Mouse (Mus musculus) ovary, adult 10 weeks (tissue): Measurements from ENCODE around the gene BC117090. TPM values are rescaled to one million over a fixed set of nuclear protein-coding genes. Genes with fewer than 3 reads are reported as not detected.

Experiments
- polyA plus RNA-seq: library from polyadenylated mRNA; stranded (reverse); fragments of 350-450 nt; fragmentation: Illumina TruSeq; extraction: RNeasy Lipid Tissue Mini Kit (QIAGEN cat#74804); gene quantifications from one replicate; pipeline ENCODE4 v1.2.3, GENCODE M21; 2014

The BC117090 gene
- not detected for polyA plus RNA-seq

DNA sequence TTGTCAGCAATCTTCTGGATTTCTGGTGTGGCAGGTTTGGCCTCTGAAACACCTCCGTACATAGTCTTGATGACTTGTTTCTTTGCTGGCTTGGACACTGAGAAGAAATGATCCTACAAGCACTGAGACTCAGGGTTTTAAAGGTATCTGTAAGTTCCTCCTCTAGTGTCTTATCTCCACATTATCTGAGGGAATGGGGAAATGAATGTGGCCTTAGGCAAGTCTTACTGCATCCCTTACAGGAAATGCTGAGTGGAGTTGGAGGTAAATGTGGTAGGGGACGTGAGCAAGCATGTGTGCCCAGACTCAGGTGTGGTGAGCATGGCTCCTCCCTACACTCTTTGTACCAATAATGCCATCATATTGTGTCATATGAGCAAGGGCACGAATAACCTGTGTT lies at the start of gene BC117090:
Gene BC117090, minus strand, starts transcription at position 101 of the 400 bp plus-strand sequence.

DNA sequence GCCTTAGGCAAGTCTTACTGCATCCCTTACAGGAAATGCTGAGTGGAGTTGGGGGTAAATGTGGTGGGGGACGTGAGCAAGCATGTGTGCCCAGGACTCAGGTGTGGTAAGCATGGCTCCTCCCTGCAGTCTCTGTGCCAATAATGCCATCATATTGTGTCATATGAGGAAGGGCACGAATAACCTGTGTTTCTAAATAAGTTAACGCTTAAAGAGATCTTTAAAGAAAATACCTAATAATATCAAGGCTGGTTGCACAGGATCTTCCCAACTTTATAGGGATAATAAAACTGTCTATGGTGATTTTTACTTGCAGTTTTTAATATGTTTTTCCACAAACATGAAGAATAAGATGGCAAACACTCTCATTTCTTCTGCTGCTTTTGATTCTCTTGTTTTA lies 33.5 kb upstream of the BC117090 start, which contains the start of gene BC100530:
Gene BC100530, minus strand, starts transcription at position 101 of the 400 bp plus-strand sequence.

DNA sequence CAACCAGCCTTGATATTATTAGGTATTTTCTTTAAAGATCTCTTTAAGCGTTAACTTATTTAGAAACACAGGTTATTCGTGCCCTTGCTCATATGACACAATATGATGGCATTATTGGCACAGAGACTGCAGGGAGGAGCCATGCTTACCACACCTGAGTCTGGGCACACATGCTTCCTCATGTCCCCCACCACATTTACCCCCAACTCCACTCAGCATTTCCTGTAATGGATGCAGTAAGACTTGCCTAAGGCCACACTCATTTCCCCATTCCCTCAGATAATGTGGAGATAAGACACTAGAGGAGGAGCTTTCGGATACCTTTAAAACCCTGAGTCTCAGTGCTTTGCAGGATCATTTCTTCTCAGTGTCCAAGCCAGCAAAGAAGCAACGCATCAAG lies 57.3 kb downstream of the BC117090 start, which contains the start of gene Stfa1:
Gene Stfa1, plus strand, starts transcription at position 156 of the 400 bp plus-strand sequence.

Other genes starting within 250 kb of the BC117090 start
- not detected for gene Csta1, start 203.1 kb downstream of the BC117090 start, polyA plus RNA-seq
- gene Stfa2l1, start 177.5 kb downstream of the BC117090 start, polyA plus RNA-seq, result not detected
- gene Gm5483, start 150.1 kb downstream of the BC117090 start, polyA plus RNA-seq, result not detected
- gene Gm5416, start 123.9 kb downstream of the BC117090 start, polyA plus RNA-seq, result not detected
- gene 2010005H15Rik, start 112.9 kb downstream of the BC117090 start, polyA plus RNA-seq, result not detected
- not detected for gene Stfa1, start 57.4 kb downstream of the BC117090 start, polyA plus RNA-seq
- not detected for gene BC100530, start 33.4 kb upstream of the BC117090 start, polyA plus RNA-seq
- gene Stfa2, start 74.1 kb upstream of the BC117090 start, polyA plus RNA-seq, result not detected
- gene Stfa3, start 121.1 kb upstream of the BC117090 start, polyA plus RNA-seq, result not detected
- not detected for gene Casr, start 227.8 kb upstream of the BC117090 start, polyA plus RNA-seq